ENCODE assay signal across 20 mouse cellular contexts in the genomic region with DNA sequence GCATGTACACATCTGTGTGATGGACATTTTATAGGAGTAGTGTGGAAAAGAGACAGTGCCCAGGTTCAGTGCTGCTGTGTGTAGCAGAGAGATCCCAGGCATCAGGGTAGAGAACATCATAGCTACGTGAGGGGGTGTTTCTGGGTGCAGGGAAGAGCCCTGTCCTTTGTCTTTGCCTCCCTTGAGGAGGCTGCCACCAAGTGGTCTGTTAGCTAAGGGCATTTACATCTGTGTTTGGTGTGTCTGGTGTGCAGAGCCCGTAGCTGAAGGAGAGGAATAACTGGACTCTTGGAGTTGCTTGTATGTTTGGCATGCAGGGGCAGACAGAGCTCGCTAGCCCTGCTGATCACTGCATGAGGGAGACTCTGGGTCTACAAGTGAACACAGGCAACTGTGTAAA. TPM values are rescaled to one million over a fixed set of nuclear protein-coding genes. Genes with fewer than 3 reads are reported as not detected.
DNase-seq lines count a peak whose midpoint lies in the region; ATAC-seq and TF ChIP-seq lines count a peak whose summit lies in the region.
"Had no signal": no experiment of that assay in that cellular context is flagged by ENCODE, and none has a peak within 500 bp of the region (broad histone marks: within the 10 kb centered on the region; RNA-seq: fewer than 3 reads in every experiment).

No protein-coding gene starts in this region.

- H3K36me3 ChIP-seq in heart, postnatal 0 days (replicated peaks; ENCODE audit: control insufficient read depth, insufficient read depth, low read length): peaks cover 28% of the 10 kb centered on the region; the same call in 1 of the 2 replicates
- H3K36me3 ChIP-seq in MEL (ENCODE audit: control insufficient read depth in 1 of 2, insufficient read depth in 2 of 2, low read length in 2 of 2): peaks cover 0 to 13% of the 10 kb centered on the region in 2 experiments; a peak in 2 of 4 replicates

- TF ChIP-seq POLR2A in lung, adult 2 months (IDR thresholded peaks at IDR 0.05; ENCODE audit: borderline replicate concordance, extremely low read depth, low read depth, low read length): no peak
- TF ChIP-seq POLR2A in MEL (IDR thresholded peaks at IDR 0.05; ENCODE audit: control insufficient read depth in 1 of 2, insufficient read depth in 1 of 2, low read depth in 1 of 2, low read length in 2 of 2, poor library complexity in 1 of 2): no peak

- no peak for ATAC-seq in heart, postnatal 0 days (ENCODE audit: insufficient read depth, low read depth)
- ATAC-seq: forebrain, embryonic 14.5 days; intestine, embryonic 16.5 days had no signal

- H3K9ac ChIP-seq in heart, postnatal 0 days (replicated peaks; ENCODE audit: low read depth, low read length): no peak overlapping the region
- H3K9ac ChIP-seq in MEL (ENCODE audit: control insufficient read depth, low read depth, low read length, poor library complexity, severe bottlenecking): no peak overlapping the region
- H3K9ac ChIP-seq: midbrain, embryonic 12.5 days had no signal

- peaks cover 12% of the 10 kb centered on the region; the same call in 1 of the 2 replicates for H3K79me2 ChIP-seq in MEL (ENCODE audit: control insufficient read depth, insufficient read depth, low read length, poor library complexity)

- no peak for DNase-seq in heart, postnatal 0 days (ENCODE audit: low spot score)
- DNase-seq in heart, postnatal 14 days: no peak
- no peak for DNase-seq in lung, adult 2 months
- DNase-seq in lung, postnatal 25 days (ENCODE audit: low spot score): no peak
- DNase-seq in 416B (ENCODE audit: low read depth): peak; percentile 47
- no peak for DNase-seq in MEL (ENCODE audit: low read depth, low spot score)
- no peak for DNase-seq in left cerebral cortex, adult 11 months (ENCODE audit: low spot score)
- no peak for DNase-seq in gastrocnemius, adult 8-10 months (ENCODE audit: low spot score in 2 of 2)
- DNase-seq: adrenal gland, postnatal 10 days; cerebellum, postnatal 36 days; heart, adult 11 months; kidney, postnatal 14 days; lung, postnatal 10 days; thymus, adult 2 months had no signal

- intact Hi-C loops in heart, postnatal 14 days (cut with DNase I): no loop called here

- no peak for TF ChIP-seq EP300 in heart, postnatal 0 days (IDR thresholded peaks at IDR 0.05; ENCODE audit: low read depth)
- TF ChIP-seq EP300 in MEL (IDR thresholded peaks at IDR 0.05; ENCODE audit: low read depth in 1 of 2, low read length in 2 of 2): no peak

- TF ChIP-seq RAD21 in MEL (IDR thresholded peaks at IDR 0.05; ENCODE audit: low read depth, low read length): peak; percentile 13

- TF ChIP-seq CTCF in heart, postnatal 0 days (IDR thresholded peaks at IDR 0.05; ENCODE audit: low read depth): peak; percentile 8; the same call in 1 of the 2 replicates
- TF ChIP-seq CTCF in lung, adult 2 months (IDR thresholded peaks at IDR 0.05; ENCODE audit: insufficient read depth, low read length): 0 out of 2 replicates have a peak, but pooled peaks have one; percentile 27
- TF ChIP-seq CTCF in MEL (IDR thresholded peaks at IDR 0.05 in 2 of 3, conservative IDR thresholded peaks at IDR 0.05 in 1 of 3; ENCODE audit: control insufficient read depth in 1 of 3, insufficient read depth in 1 of 3, low read depth in 2 of 3, low read length in 3 of 3, poor library complexity in 1 of 3, severe bottlenecking in 1 of 3): peak in 1 of 3 experiments; percentile 18; a peak in 1 of 6 replicates

- H3K4me2 ChIP-seq in heart, postnatal 0 days (ENCODE audit: low read depth, low read length): no peak overlapping the region
- H3K4me2 ChIP-seq: midbrain, embryonic 12.5 days had no signal

- H3K4me1 ChIP-seq in heart, postnatal 0 days (ENCODE audit: control insufficient read depth, insufficient read depth): no peaks in the 10 kb centered on the region; the same call in 1 of the 2 replicates
- H3K4me1 ChIP-seq in lung, adult 2 months (ENCODE audit: control insufficient read depth, insufficient read depth, low read length): peaks cover 3% of the 10 kb centered on the region; the same call in 1 of the 2 replicates
- H3K4me1 ChIP-seq in MEL (ENCODE audit: control insufficient read depth in 1 of 2, insufficient read depth in 2 of 2, low read length in 2 of 2): no peaks in the 10 kb centered on the region; a peak in 2 of 4 replicates
- H3K4me1 ChIP-seq: midbrain, embryonic 12.5 days had no signal

- WGBS in heart, postnatal 0 days: 83% methylated on average over 3 of the region's 3 CpGs
- WGBS in lung, adult 2 months: 93% methylated on average over 3 of the region's 3 CpGs

- no peaks in the 10 kb centered on the region for H3K9me3 ChIP-seq in heart, postnatal 0 days (replicated peaks; ENCODE audit: control insufficient read depth, low read length)
- no peaks in the 10 kb centered on the region for H3K9me3 ChIP-seq in MEL (replicated peaks; ENCODE audit: insufficient read depth, low read length)
- H3K9me3 ChIP-seq: embryonic facial prominence, embryonic 10.5 days; midbrain, embryonic 12.5 days had no signal

- H3K4me3 ChIP-seq in heart, postnatal 0 days (ENCODE audit: low read depth, low read length): no peak overlapping the region
- H3K4me3 ChIP-seq in lung, adult 2 months (replicated peaks; ENCODE audit: extremely low read depth, low read depth, low read length): no peak overlapping the region
- no peak overlapping the region for H3K4me3 ChIP-seq in MEL (ENCODE audit: control insufficient read depth in 1 of 2, insufficient read depth in 1 of 2, low read depth in 2 of 2, low read length in 2 of 2)
- H3K4me3 ChIP-seq: embryonic facial prominence, embryonic 10.5 days; midbrain, embryonic 12.5 days; myocyte had no signal

- H3K27ac ChIP-seq in heart, postnatal 0 days (ENCODE audit: low read depth): no peak overlapping the region
- H3K27ac ChIP-seq in MEL (ENCODE audit: control insufficient read depth, low read depth, low read length): no peak overlapping the region
- H3K27ac ChIP-seq: embryonic facial prominence, embryonic 10.5 days; midbrain, embryonic 12.5 days had no signal

- no peaks in the 10 kb centered on the region for H3K27me3 ChIP-seq in heart, postnatal 0 days (ENCODE audit: control insufficient read depth, insufficient read depth, low read length)
- no peaks in the 10 kb centered on the region for H3K27me3 ChIP-seq in MEL (ENCODE audit: control insufficient read depth in 1 of 2, insufficient read depth in 2 of 2, low read length in 2 of 2)
- H3K27me3 ChIP-seq: midbrain, embryonic 12.5 days had no signal

TF ChIP-seq in MEL, 35 proteins besides CTCF, POLR2A, EP300 and RAD21:
- TF ChIP-seq CHD2 (IDR thresholded peaks at IDR 0.05; ENCODE audit: low read length) (no peak), MYB (IDR thresholded peaks at IDR 0.05; ENCODE audit: low read depth, low read length) (no peak), POLR2AphosphoS5 (IDR thresholded peaks at IDR 0.05; ENCODE audit: borderline replicate concordance, low read depth, low read length) (no peak), POLR2AphosphoS2 (IDR thresholded peaks at IDR 0.05; ENCODE audit: low read length) (no peak), MYC (IDR thresholded peaks at IDR 0.05; ENCODE audit: low read depth, low read length) (no peak), HCFC1 (IDR thresholded peaks at IDR 0.05; ENCODE audit: low read depth, low read length) (no peak), KAT2A (conservative IDR thresholded peaks at IDR 0.05; ENCODE audit: low read depth, low read length) (no peak)

RNA-seq across cellular contexts. Expression of a gene that starts 11.1 kb away (rescaled TPM):
- 7.1 and 56.8 TPM in 2 replicates for total RNA-seq in heart, postnatal 0 days (2014; rRNA removed; ENCODE audit: low replicate concordance)
- 2.1 and 2.2 TPM in 2 replicates for polyA plus RNA-seq in heart, postnatal 0 days (2015; fragmentation: Nextera tagmentation; extraction: Ambion mirVana)
- 1 to 10 TPM; 8.2 to 8.7 TPM for total RNA-seq in heart, postnatal 14 days (2021)
- 11.5 and 12.0 TPM in 2 replicates for polyA plus RNA-seq in lung, adult 2 months (2012; rRNA removed)
- 7.3 and 10.9 TPM in 2 replicates for total RNA-seq in MEL (2012; rRNA removed)
- 1 to 10 TPM in 1 of 2 experiments, not detected in 1; 8.2 TPM for polyA plus RNA-seq in MEL (2012; ENCODE audit: insufficient read depth in 1 of 2, insufficient read length in 2 of 2, low read depth in 1 of 2, low replicate concordance in 2 of 2, missing spikeins in 1 of 2)
- total RNA-seq in gastrocnemius, adult 8-10 months (2022): 1 to 10 TPM; 1.2 to 2.0 (median 1.4) TPM

RNA-seq across cellular contexts. Expression of a gene that starts 15.5 kb away (rescaled TPM):
- not detected in 2 replicates for total RNA-seq in heart, postnatal 0 days (2014; rRNA removed; ENCODE audit: low replicate concordance)
- polyA plus RNA-seq in heart, postnatal 0 days (2015; fragmentation: Nextera tagmentation; extraction: Ambion mirVana): 0.14 and 0.30 TPM in 2 replicates
- not detected for total RNA-seq in heart, postnatal 14 days (2021)
- 0.20 and 0.65 TPM in 2 replicates for polyA plus RNA-seq in lung, adult 2 months (2012; rRNA removed)
- not detected in 2 replicates for total RNA-seq in MEL (2012; rRNA removed)
- under 1 TPM in 1 of 2 experiments, not detected in 1; 0.21 TPM for polyA plus RNA-seq in MEL (2012; ENCODE audit: insufficient read depth in 1 of 2, insufficient read length in 2 of 2, low read depth in 1 of 2, low replicate concordance in 2 of 2, missing spikeins in 1 of 2)
- total RNA-seq in gastrocnemius, adult 8-10 months (2022): under 1 TPM in 2 of 4 experiments, not detected in 2; 0.27 to 0.29 TPM
- total RNA-seq: neutrophil, adult 5-6 weeks had no signal

RNA-seq across cellular contexts. Expression of a gene that starts 59.7 kb away (rescaled TPM):
- total RNA-seq in heart, postnatal 0 days (2014; rRNA removed; ENCODE audit: low replicate concordance): 17.6 and 24.2 TPM in 2 replicates
- polyA plus RNA-seq in heart, postnatal 0 days (2015; fragmentation: Nextera tagmentation; extraction: Ambion mirVana): 196 and 197 TPM in 2 replicates
- 100 to 1,000 TPM; 173 to 181 TPM for total RNA-seq in heart, postnatal 14 days (2021)
- polyA plus RNA-seq in lung, adult 2 months (2012; rRNA removed): 5.2 and 6.2 TPM in 2 replicates
- total RNA-seq in MEL (2012; rRNA removed): 97.0 and 99.0 TPM in 2 replicates
- polyA plus RNA-seq in MEL (2012; ENCODE audit: insufficient read depth in 1 of 2, insufficient read length in 2 of 2, low read depth in 1 of 2, low replicate concordance in 2 of 2, missing spikeins in 1 of 2): 100 to 1,000 TPM in 1 of 2 experiments, not detected in 1; 148 TPM
- total RNA-seq in gastrocnemius, adult 8-10 months (2022): 10 to 100 TPM; 27.0 to 41.8 (median 39.7) TPM
